Mouse (Mus musculus): ENCODE results near the gene Gm8094. TPM values are rescaled to one million over a fixed set of nuclear protein-coding genes. Genes with fewer than 3 reads are reported as not detected.
"Not testable (repeated sequence)": the region's sequence is repeated elsewhere in the genome, so short reads cannot be mapped to it uniquely, and the experiment has no call there.

Gene Gm8094
- polyA plus RNA-seq (2014; fragmentation: Nextera tagmentation; extraction: Ambion mirVana) = not detected in 2 replicates

DNA sequence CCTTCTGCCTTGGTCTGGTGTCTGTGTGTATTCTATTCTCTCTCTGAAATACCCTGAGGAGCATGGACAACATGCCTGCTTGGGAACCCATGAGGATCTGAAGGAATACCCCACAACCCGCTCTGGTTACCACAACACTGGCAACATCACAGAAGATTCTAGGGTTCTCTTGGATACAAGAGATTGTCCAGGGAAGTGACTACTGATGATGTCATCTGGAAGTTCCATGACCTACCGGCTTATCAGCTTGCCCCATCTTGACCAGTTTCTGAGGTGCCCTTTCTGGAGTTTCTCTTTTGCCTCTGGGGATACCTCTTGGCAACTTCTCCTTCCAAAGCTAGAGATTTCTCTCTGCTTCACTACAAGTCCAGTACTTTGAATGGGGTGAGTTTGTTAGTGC lies at the start of gene Gm8094:
TSS of gene Gm8094 (minus strand) at position 101 of the 400 bp plus-strand sequence.
- not testable (repeated sequence) for DNase-seq (ENCODE audit: low spot score, missing footprints); H3K4me2 ChIP-seq; H3K4me3 ChIP-seq (ENCODE audit: low read depth, low read length); H3K27ac ChIP-seq (ENCODE audit: low read depth, low read length); H3K9me3 ChIP-seq (ENCODE audit: control insufficient read depth, low read length); H3K27me3 ChIP-seq (ENCODE audit: control insufficient read depth, insufficient read depth, low read length); H3K9ac ChIP-seq (ENCODE audit: low read length); H3K4me1 ChIP-seq (ENCODE audit: control insufficient read depth, insufficient read depth, low read length); H3K36me3 ChIP-seq (ENCODE audit: control insufficient read depth, insufficient read depth, low read length); ATAC-seq (ENCODE audit: low FRiP score)
- WGBS = 82% methylated on average over 2 of the region's 2 CpGs

DNA sequence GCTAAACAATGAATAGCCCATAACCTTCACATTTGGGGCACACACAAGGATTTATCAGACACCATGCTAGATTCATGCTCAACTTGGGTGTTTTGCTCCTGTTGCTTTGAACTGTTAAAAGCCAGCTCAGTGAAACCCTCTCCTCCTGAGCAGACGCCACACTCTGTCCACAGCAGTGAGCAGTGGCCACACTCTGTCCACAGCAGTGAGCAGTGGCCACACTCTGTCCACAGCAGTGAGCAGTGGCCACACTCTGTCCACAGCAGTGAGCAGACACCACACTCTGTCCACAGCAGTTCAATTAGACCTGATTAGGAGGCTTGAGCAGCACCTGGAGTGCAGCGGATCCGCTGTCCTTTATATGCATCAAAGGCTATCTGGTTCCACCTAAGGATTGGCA lies 43.2 kb upstream of the Gm8094 start:
- not testable (repeated sequence) for DNase-seq (ENCODE audit: low spot score, missing footprints); H3K9ac ChIP-seq (ENCODE audit: low read length); H3K4me3 ChIP-seq (ENCODE audit: low read depth, low read length); H3K4me1 ChIP-seq (ENCODE audit: control insufficient read depth, insufficient read depth, low read length); H3K4me2 ChIP-seq; ATAC-seq (ENCODE audit: low FRiP score); H3K27me3 ChIP-seq (ENCODE audit: control insufficient read depth, insufficient read depth, low read length); H3K36me3 ChIP-seq (ENCODE audit: control insufficient read depth, insufficient read depth, low read length); H3K9me3 ChIP-seq (ENCODE audit: control insufficient read depth, low read length); H3K27ac ChIP-seq (ENCODE audit: low read depth, low read length)
- 88% methylated on average over 1 of the region's 3 CpGs for WGBS

DNA sequence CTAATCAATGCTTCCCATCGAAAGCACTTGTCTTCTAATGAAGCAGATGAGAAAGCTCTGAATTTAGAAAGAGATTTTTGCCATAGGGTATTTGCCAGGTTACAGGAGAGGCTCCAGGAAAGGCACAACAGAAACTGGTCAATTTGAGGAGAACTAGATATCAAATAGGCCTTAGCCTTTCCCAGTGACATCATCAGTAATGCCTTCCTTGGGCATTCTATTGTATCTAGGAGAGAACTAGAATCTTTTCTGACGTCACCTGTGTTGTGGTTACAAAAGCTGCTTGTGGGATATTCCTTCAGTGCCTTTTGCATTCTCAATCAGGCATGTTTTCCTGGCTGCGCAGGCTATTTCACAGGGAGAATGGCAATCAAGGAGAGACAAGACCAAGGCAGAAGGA lies 23.9 kb upstream of the Gm8094 start, which contains the start of gene Gm8104:
TSS of gene Gm8104 (plus strand) at position 301 of the 400 bp plus-strand sequence.
- not testable (repeated sequence) for H3K27me3 ChIP-seq (ENCODE audit: control insufficient read depth, insufficient read depth, low read length); H3K4me3 ChIP-seq (ENCODE audit: low read depth, low read length); H3K4me2 ChIP-seq; H3K36me3 ChIP-seq (ENCODE audit: control insufficient read depth, insufficient read depth, low read length); DNase-seq (ENCODE audit: low spot score, missing footprints); H3K9ac ChIP-seq (ENCODE audit: low read length); H3K4me1 ChIP-seq (ENCODE audit: control insufficient read depth, insufficient read depth, low read length); ATAC-seq (ENCODE audit: low FRiP score); H3K27ac ChIP-seq (ENCODE audit: low read depth, low read length); H3K9me3 ChIP-seq (ENCODE audit: control insufficient read depth, low read length)
- 75% methylated on average over 3 of the region's 3 CpGs for WGBS

DNA sequence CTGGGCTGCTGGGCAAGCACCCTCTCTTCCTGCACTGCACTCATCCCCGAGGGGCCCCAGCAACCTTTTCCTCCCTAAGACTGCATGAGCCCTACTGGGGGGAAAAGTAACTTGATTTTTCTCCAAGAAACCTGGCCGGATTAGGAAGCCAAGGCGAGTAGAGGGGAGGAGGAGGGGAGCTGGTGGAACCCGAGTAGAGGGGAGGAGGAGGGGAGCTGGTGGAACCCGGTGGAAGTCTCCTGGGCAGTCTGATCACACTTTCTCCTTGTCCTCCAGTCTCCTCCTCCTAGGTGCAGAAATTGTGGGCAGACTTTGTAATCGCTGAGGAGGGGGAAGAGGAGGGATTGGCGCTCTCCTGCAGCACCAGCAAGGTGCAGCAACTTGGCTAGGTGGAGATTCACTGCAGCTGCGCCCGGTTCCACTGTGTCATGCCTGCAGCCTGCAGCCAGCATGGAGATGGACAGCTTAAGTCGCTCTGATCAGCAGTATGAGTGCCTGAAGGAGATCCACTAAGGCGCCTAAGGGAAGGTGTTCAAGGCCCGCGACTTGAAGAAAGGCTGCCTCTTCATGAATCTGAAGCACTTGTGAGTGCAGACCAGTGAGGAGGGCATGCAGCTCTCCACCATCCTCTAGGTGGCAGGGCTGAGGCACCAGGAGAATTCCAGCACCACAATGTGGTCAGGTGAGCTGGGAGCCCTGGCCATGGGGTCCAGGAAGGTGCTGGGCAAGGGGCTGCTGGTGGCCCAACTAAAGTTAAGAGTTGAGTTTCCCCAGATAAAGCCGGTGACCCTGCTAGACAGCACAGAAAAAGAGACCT lies 12.9 kb upstream of the Gm8094 start:
- H3K27ac ChIP-seq (ENCODE audit: low read depth, low read length); H3K9me3 ChIP-seq (ENCODE audit: control insufficient read depth, low read length); H3K4me1 ChIP-seq (ENCODE audit: control insufficient read depth, insufficient read depth, low read length); H3K9ac ChIP-seq (ENCODE audit: low read length); H3K27me3 ChIP-seq (ENCODE audit: control insufficient read depth, insufficient read depth, low read length); DNase-seq (ENCODE audit: low spot score, missing footprints); H3K4me2 ChIP-seq; H3K36me3 ChIP-seq (ENCODE audit: control insufficient read depth, insufficient read depth, low read length); H3K4me3 ChIP-seq (ENCODE audit: low read depth, low read length): not testable (repeated sequence)
- 42% methylated on average over 1 of the region's 14 CpGs for WGBS
- ATAC-seq (ENCODE audit: low FRiP score) = peak; percentile 61

DNA sequence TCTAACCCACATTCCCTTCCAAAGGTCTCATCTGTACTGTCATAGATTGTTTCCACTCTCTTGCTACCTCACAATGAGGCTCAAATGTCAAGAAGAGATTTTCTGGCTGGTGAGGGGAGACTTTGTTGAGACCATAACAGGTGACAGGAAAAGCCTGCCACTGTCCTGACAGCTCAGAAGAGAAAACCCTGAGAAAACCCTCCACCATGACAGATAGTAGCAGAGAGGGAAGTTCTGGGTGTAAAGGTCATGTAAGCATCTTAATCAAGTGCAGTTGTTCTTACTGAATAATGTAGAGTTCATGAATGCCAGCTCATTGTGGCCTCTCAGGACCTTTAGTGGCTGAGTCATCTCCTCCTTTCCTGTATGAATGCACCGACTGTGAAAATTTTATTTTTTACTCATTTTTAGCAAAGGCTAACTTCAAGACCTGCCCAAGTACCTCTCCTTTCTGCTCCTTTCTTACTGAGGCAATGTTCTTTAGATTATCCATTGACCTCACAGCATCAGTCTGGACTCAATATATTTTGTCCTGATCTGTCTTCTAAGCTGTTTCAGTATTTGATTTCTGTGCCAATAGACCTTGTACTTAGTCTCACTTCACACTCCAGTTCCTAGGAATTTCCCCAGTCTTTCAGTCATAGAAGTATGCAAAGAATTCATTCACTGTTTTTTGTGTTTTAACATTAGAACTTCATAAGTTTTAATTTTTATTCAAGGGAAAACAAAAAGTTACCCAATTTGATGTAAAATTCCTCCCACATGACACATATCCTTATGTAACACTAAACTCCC lies 8.7 kb upstream of the Gm8094 start:
- H3K4me1 ChIP-seq (ENCODE audit: control insufficient read depth, insufficient read depth, low read length); DNase-seq (ENCODE audit: low spot score, missing footprints); H3K27ac ChIP-seq (ENCODE audit: low read depth, low read length); H3K27me3 ChIP-seq (ENCODE audit: control insufficient read depth, insufficient read depth, low read length); H3K4me3 ChIP-seq (ENCODE audit: low read depth, low read length); H3K36me3 ChIP-seq (ENCODE audit: control insufficient read depth, insufficient read depth, low read length); H3K9me3 ChIP-seq (ENCODE audit: control insufficient read depth, low read length); ATAC-seq (ENCODE audit: low FRiP score); H3K9ac ChIP-seq (ENCODE audit: low read length); H3K4me2 ChIP-seq: not testable (repeated sequence)
- 83% methylated on average over 1 of the region's 1 CpGs for WGBS

DNA sequence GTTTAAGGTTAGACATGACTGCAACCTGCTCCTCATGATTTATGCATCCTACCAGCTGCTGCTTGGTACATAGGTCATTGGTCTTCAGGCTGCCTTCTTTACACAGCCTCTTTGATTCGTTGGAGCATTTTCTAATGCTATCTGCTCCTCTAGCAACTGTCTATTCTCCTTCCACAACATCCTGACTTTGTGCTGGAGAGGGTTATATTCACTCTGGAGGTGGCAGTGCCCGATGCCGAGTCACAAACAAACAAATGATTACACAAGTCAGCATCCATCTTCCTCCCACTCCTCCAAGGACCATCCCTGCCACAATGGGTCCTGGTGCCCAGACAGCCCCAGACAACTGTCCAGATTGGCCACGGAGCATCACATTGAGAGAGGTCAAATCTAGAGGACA lies 16.3 kb downstream of the Gm8094 start:
- H3K4me3 ChIP-seq (ENCODE audit: low read depth, low read length); H3K4me1 ChIP-seq (ENCODE audit: control insufficient read depth, insufficient read depth, low read length); H3K27ac ChIP-seq (ENCODE audit: low read depth, low read length); ATAC-seq (ENCODE audit: low FRiP score); H3K36me3 ChIP-seq (ENCODE audit: control insufficient read depth, insufficient read depth, low read length); H3K9me3 ChIP-seq (ENCODE audit: control insufficient read depth, low read length); H3K9ac ChIP-seq (ENCODE audit: low read length); H3K4me2 ChIP-seq; DNase-seq (ENCODE audit: low spot score, missing footprints); H3K27me3 ChIP-seq (ENCODE audit: control insufficient read depth, insufficient read depth, low read length): not testable (repeated sequence)
- 72% methylated on average over 4 of the region's 4 CpGs for WGBS

DNA sequence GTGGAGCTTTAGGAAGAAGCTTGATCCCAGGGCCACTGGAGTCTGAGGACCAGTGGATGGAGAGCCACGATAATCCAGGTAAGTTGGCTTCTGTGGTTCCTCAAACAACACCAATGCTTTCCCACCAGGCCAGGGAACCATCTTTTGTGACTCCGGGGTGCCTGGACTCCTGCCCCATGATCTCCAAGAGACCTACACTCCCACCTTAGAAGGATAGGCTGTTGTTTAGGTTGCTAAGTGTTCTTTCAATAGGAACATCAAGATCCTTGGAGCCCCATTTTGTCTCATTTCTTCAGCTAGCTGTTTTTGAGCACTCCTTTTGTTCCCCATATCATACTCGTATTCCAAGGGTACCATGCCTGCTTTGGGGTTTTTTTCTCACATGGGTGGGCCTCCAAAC lies 18.4 kb downstream of the Gm8094 start:
- H3K36me3 ChIP-seq (ENCODE audit: control insufficient read depth, insufficient read depth, low read length); DNase-seq (ENCODE audit: low spot score, missing footprints); H3K27me3 ChIP-seq (ENCODE audit: control insufficient read depth, insufficient read depth, low read length); H3K4me3 ChIP-seq (ENCODE audit: low read depth, low read length); H3K9me3 ChIP-seq (ENCODE audit: control insufficient read depth, low read length); H3K4me1 ChIP-seq (ENCODE audit: control insufficient read depth, insufficient read depth, low read length); ATAC-seq (ENCODE audit: low FRiP score); H3K4me2 ChIP-seq; H3K9ac ChIP-seq (ENCODE audit: low read length); H3K27ac ChIP-seq (ENCODE audit: low read depth, low read length): not testable (repeated sequence)
- 76% methylated on average over 3 of the region's 3 CpGs for WGBS

Data from midbrain, embryonic 11.5 days (tissue).